Mouse (Mus musculus): ENCODE data around the gene Krtap5-3.
"Not testable (repeated sequence)": the region's sequence is repeated elsewhere in the genome, so short reads cannot be mapped to it uniquely, and the experiment has no call there.

Krtap5-3 gene

DNA sequence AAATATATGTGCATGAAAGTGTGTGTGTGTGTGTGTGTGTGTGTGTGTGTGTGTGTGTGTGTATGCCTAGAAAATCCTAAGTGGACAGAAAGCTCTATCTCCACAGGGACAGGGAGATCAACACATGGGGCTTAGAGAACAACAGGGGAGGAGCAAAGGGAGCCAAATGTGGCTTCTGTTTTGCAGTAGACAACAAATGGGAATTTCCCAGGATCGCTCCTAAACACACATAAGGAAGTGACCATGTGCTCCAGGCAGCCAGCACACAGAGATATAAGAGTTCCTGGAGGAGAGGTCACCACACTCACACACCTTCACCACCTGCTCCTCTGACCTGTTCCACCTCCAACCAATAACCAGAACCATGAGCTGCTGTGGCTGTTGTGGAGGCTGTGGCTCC is at the start of gene Krtap5-3:
Gene Krtap5-3 (plus strand): TSS at position 301 of the 400 bp plus-strand sequence.
- TF ChIP-seq GATA4 (IDR thresholded peaks at IDR 0.05; ENCODE audit: insufficient replicate concordance, low read length) = no peak

DNA sequence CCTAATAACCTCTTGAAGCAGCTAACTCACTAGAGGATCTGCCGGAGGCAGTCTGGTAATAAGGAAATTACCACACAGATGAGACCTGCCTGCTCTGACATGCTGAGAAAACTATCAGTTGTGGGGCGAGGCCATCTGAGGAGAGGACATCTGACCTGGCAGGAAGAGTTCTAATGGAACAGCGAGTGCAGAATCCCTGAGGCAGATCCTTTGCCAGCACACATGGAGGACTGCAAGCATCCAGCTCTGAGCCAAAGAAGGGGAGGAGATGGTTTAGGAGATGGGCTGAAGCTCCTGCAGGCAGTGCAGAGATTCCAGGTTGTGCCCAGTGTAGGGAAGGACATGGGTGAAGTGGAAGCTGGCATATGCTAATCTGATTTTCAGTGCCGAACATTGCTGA is 49.0 kb upstream of the Krtap5-3 start:
- no peak for TF ChIP-seq GATA4 (IDR thresholded peaks at IDR 0.05; ENCODE audit: insufficient replicate concordance, low read length)

DNA sequence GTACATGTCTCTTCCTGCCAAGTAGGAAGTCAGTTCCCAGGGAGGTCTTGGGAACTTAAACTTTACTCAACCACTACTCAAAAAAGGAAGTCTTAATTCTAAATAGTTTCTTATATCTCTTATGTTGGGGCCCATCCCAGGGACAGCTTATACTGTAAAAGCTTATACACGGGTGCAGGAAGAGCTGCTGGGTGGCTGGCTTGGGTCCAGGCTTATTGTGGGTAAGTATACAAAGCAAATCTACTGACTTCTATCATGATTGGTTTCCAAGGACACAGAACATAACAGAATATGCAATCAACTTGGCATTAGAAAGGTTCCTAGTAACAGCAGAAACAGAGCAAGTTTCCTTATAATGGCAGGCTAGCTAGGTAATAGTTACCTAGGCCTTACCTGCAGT is 45.9 kb upstream of the Krtap5-3 start:
- TF ChIP-seq GATA4 (IDR thresholded peaks at IDR 0.05; ENCODE audit: insufficient replicate concordance, low read length) = no peak

DNA sequence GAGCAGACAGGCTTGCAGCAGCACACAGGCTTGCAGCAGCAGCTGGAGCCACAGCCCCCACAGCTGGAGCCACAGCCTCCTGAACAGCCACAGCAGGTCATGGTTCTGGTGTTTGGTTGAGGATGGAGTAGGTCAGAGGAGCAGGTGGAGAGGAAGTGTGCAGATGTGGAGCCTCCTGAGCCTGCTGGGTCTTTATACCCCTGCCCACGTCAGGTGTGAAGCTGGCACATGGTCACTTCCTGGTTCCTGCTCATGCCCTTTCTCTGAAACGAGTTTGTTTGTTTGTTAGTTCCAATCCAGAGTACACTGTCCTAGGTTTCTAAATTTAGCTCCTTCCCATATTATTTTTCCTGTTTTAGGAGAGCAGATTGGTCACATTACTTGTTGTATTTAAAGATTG is 44.2 kb upstream of the Krtap5-3 start, which contains the start of gene Gm29735:
Gene Gm29735 (minus strand): TSS at position 101 of the 400 bp plus-strand sequence.
- not testable (repeated sequence) for TF ChIP-seq GATA4 (IDR thresholded peaks at IDR 0.05; ENCODE audit: insufficient replicate concordance, low read length)

DNA sequence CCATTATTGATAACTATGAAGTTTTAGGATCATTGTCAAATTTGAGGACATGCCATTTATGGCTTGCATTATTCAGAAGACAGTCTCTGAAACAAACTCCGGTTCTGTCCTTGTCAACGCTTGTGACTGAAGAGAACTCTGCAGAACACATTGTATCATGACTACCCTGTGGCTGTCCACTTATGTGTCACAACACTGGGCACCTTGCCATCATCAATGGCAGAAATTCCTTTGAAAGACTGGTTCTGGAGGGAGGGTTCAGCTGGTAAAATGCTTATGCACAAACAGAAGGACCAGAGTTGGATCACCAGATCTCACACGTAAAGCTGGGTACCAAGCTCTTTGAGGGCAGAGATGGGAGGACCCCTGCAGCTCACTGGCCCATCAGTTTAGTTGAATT is 41.8 kb upstream of the Krtap5-3 start:
- TF ChIP-seq GATA4 (IDR thresholded peaks at IDR 0.05; ENCODE audit: insufficient replicate concordance, low read length) = no peak

- TF ChIP-seq GATA4 (IDR thresholded peaks at IDR 0.05; ENCODE audit: insufficient replicate concordance, low read length) = not testable (repeated sequence)
Observed at GRCm38 (mm10) chr7:142165639-142166038, 35.5 kb upstream of the Krtap5-3 start, which contains the start of gene Gm4553. Gm4553 (minus strand) TSS chr7:142165739.

DNA sequence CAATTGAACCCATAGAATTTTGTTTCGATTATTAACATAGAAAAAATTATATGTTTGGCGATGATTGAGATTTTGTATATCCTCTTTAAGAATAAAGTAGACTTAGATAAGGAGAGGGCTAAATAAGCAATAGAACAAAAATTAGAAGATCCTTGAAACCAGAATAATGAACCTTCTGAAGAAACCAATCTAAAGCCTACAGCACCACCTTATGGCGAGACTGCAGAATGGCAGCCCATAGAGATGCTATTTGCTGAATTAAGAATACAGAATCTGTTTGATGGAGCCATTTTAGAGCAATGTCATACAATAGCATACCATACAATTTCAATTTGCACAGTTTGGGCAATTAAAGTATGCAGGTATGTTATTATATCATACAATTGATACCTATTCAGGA is 31.3 kb upstream of the Krtap5-3 start:
- no peak for TF ChIP-seq GATA4 (IDR thresholded peaks at IDR 0.05; ENCODE audit: insufficient replicate concordance, low read length)

DNA sequence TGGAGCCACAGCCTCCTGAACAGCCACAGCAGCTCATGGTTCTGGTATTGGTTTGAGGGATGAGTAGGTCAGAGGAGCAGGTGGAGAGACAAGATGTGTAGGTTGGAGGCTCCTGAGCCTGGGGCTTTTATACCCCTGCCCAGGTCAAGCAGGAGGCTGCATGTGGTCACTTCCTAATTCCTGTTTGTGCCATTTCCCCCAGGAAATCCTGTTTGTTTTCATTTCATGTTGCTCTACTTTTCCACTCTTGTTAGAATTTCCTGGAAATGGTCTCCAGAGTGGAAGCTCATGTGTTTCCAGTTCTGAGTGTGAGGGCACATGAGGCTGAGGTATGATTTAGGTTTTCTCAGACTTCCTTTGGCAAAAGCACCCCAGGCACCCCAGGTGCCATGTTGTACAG is 25.3 kb upstream of the Krtap5-3 start, which contains the start of gene Krtap5-2:
Gene Krtap5-2 (minus strand): TSS at position 101 of the 400 bp plus-strand sequence.
- TF ChIP-seq GATA4 (IDR thresholded peaks at IDR 0.05; ENCODE audit: insufficient replicate concordance, low read length) = not testable (repeated sequence)

GRCm38 (mm10) chr7:142178685-142179084 is 22.5 kb upstream of the Krtap5-3 start:
- TF ChIP-seq GATA4 (IDR thresholded peaks at IDR 0.05; ENCODE audit: insufficient replicate concordance, low read length) = no peak

GRCm38 (mm10) chr7:142181021-142181420 is 20.1 kb upstream of the Krtap5-3 start:
- no peak for TF ChIP-seq GATA4 (IDR thresholded peaks at IDR 0.05; ENCODE audit: insufficient replicate concordance, low read length)

- no peak for TF ChIP-seq GATA4 (IDR thresholded peaks at IDR 0.05; ENCODE audit: insufficient replicate concordance, low read length)
Observed at GRCm38 (mm10) chr7:142188156-142188555, 13.0 kb upstream of the Krtap5-3 start.

DNA sequence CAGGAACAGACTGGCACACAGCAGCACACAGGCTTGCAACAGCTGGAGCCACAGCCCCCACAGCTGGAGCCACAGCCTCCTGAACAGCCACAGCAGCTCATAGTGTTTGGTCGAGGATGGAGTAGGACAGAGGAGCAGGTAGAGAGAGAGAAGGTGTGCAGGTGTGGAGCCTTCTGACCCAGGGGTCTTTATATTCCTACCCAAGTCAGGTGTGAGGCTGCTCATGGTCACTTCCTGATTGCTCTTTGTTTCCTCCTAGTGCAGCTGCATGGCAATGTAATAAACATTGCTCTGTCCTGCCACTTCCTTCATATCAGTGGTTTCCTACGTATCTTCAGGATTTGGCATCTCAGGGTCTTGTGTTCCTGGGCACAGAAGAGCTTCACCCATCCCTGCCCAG is 10.9 kb upstream of the Krtap5-3 start, which contains the start of gene Gm10153:
Gene Gm10153 (minus strand): TSS at position 101 of the 400 bp plus-strand sequence.
- no peak for TF ChIP-seq GATA4 (IDR thresholded peaks at IDR 0.05; ENCODE audit: insufficient replicate concordance, low read length)

DNA sequence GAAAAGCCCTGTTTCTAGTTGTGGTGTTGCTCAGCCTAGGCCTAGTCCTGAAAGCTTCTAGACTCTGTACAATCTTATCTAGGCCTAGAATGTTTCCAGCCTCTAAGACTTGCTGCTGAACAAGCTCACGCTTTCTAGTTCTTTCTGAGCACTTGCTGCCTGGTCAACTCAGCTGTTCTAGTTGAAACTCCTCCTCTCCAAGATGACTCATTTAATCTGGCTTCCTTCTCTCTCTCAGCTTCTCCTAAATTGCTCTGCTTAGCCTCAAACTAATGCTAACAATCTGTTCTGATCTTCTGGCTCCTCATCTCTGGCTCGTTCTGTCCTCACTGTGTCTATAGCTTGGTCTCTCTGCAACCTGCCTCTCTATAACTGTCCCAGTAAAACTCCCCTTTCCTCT is 2.4 kb upstream of the Krtap5-3 start:
- no peak for TF ChIP-seq GATA4 (IDR thresholded peaks at IDR 0.05; ENCODE audit: insufficient replicate concordance, low read length)

GRCm38 (mm10) chr7:142205488-142205887 is 4.3 kb downstream of the Krtap5-3 start:
- TF ChIP-seq GATA4 (IDR thresholded peaks at IDR 0.05; ENCODE audit: insufficient replicate concordance, low read length) = no peak

- no peak for TF ChIP-seq GATA4 (IDR thresholded peaks at IDR 0.05; ENCODE audit: insufficient replicate concordance, low read length)
Observed at GRCm38 (mm10) chr7:142211559-142211958, 10.4 kb downstream of the Krtap5-3 start, which contains the start of gene Gm7579. Gm7579 (plus strand) TSS chr7:142211859.

GRCm38 (mm10) chr7:142224518-142224917 is 23.4 kb downstream of the Krtap5-3 start:
- no peak for TF ChIP-seq GATA4 (IDR thresholded peaks at IDR 0.05; ENCODE audit: insufficient replicate concordance, low read length)

- TF ChIP-seq GATA4 (IDR thresholded peaks at IDR 0.05; ENCODE audit: insufficient replicate concordance, low read length) = not testable (repeated sequence)
Observed at GRCm38 (mm10) chr7:142229871-142230270, 28.7 kb downstream of the Krtap5-3 start, which contains the start of gene Krtap5-5. Krtap5-5 (minus strand) TSS chr7:142229971.
